Mouse (Mus musculus): ENCODE measurements around the gene Unc13b. TPM values are rescaled to one million over a fixed set of nuclear protein-coding genes. Genes with fewer than 3 reads are reported as not detected.

Gene Unc13b
- total RNA-seq, 2 experiments from 2014 or later, result 50.5 to 71.9 TPM

DNA sequence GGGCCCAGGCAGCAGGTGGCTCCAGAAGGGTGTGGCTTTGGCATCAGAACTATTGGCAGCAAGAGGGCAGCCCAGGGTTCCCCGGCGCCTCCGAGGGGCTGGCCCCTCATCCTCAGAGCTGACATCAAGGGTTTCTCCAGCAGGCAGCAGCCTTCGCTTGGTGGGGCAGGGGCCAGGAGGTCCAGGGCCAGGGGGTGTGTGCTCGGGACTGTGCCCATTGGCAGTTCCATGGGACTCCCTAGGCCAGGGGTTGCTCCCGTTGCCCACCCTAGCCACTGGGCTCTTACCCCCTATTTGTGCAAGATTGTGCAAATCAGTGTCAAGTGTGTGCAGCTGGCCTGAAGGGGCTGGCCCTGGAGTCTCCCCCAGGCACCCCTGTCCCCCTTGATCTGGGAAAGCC lies 22.9 kb upstream of the Unc13b start:
- DNase-seq (ENCODE audit: low spot score in 2 of 2), result no peak
- intact Hi-C loops (cut with DNase I), result loop anchor here (10.0 kb wide), 1 partner anchor 529 kb away; the partner anchor contains the start of genes Creb3 and Tln1

DNA sequence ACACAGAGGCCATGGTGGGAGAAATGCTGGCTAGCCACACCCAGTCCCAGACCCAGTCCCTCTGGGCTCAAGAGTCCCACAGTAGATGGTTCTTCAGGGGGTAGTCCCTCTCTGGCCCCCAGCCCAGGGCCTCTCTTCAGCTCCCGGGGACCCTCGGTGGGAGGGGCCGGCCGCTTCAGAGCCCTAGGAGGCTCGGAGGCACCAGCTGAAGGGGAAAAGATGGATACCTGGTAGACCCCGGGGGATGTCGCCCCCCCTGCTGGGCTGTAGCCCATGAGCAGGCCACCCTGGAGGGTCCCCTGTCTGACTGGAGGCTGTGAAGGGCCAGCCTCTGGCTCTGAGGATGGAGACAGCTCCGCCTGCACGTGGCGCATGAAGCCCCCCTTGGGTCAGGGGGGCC lies 22.4 kb upstream of the Unc13b start:
- intact Hi-C loops (cut with DNase I), result loop anchor here (10.0 kb wide), 1 partner anchor 528 kb away; the partner anchor contains the start of genes Creb3 and Tln1
- no peak for DNase-seq (ENCODE audit: low spot score in 2 of 2)

DNA sequence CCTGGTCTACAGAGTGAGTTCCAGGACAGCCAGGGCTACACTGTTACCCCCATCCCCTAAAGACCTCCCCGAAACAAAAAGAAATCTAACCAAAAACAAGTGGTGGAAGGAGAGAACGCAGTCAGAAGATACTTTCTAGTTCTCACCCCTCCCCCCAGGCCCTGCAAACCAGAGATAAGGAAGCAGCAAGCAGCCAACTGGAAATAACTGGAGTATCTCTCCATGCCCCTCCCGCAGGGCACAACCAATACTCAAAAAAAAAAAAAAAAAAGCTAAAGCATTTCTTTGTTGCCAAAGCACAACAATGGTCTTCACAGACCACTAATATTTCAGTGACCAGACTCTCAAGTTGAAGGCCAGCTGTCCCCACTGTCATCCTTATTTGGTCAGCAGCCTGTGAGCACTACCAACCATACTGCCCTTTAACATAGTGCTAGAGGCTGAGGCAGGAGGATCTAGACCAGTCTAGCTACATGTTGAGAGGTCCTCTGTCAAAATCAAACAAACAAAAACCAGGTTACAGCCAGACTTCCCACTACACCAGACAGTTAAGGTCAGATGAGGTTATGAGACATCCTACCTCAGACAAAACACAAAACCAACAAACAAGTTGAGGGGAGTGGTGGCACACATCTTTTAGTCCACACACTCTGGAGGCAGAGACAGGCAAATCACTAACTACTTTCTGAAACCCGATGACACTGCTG lies 20.7 kb upstream of the Unc13b start:
- intact Hi-C loops (cut with DNase I), result loop anchor here (10.0 kb wide), 1 partner anchor 527 kb away; the partner anchor contains the start of genes Creb3 and Tln1
- DNase-seq (ENCODE audit: low spot score in 2 of 2), result no peak

DNA sequence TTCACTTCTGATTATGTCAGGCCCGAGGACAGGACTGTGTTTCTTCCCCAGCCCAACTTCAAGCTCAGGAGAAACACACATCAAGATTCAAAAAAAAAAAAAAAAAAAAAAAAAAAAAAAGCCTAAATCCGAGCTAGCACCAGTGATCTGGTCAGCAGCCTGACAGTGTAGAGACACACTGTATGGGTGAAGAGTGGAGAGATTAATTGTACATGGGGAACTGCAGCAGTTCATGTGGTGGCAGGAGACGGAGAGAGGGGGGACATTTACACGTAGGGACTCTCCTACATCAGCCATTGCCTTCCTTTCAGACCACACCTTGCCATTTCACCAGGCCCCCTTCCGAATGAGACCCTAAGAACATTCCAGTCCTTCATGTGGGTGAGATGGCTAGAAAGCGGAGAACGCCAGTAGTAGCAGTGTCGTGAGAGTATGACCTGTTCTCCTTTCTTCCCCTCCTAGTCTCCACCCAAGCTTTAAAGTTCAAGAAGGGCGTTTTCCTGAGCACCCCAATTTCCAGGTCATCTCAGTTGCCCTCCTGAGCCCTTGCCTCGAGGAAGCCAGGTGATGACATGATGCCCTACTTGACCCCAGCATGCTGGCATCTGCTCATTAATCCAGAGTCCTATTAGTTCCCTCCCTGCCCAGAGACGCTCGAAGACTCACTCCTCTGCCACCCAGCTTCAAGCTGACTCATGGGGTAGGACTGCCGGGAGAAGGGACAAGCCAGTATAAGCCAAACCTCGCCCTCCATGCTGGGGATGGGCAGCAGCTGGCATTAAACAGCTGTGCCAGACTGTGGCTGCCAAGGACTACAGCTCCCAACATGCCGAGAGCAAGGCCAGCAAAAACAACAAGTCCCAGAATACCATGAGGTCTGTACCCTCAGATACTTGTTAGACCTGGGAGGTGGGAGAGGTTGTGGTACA lies 19.9 kb upstream of the Unc13b start:
- peak; percentile 55 to 66 for DNase-seq (ENCODE audit: low spot score in 2 of 2)
- intact Hi-C loops (cut with DNase I), result loop anchor here (10.0 kb wide), 1 partner anchor 526 kb away; the partner anchor contains the start of genes Creb3 and Tln1

DNA sequence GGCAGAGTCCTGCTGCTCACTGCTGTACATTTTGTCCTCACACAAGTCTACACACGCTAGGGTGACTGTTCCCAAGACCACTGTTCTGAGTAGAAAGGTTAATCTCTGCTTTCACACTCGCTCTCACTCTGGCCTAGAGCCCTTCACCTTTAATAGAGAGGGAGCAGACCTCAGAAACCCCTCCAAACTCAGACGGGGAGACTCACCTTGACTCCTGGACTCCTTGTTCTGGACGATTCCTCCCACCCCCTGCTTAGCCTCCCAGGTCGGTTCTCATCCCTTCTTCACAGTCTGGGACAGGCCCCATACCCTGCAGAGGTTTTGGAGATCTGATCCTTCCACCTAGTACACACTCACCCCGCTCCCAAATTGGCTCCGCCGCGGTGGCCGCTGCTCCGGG lies 19.1 kb upstream of the Unc13b start:
- DNase-seq (ENCODE audit: low spot score in 2 of 2), result no peak
- intact Hi-C loops (cut with DNase I), result loop anchor here (5.0 to 10.0 kb wide), 2 partner anchors 343 to 525 kb away; partner anchors contain the start of genes Creb3, Rusc2 and Tln1

DNA sequence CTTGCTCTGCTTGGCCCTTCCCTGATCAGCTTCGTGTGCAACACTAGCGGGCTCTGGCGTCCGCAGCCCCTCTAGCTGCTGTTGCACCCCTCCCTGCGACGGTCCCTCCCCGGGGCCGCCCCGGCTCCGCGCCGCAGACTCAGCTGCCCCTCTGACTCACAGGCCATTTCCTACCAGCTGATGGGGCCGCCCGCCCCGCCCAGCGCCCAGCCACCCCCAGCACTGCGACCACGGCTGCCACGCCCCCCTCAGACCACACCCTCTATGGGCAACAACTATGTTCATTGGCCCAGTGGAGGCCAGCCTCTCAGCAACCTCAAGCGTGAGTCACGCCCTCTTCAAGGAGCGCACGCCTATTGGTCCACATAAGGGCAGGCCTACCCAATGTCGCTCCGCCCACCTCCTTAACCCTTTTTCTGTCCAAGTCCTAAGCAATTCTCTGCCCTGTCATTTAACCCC lies 18.6 kb upstream of the Unc13b start:
- intact Hi-C loops (cut with DNase I), result loop anchor here (5.0 kb wide), 1 partner anchor 342 kb away; the partner anchor contains the start of gene Rusc2
- DNase-seq (ENCODE audit: low spot score in 2 of 2), result peak; percentile 91

DNA sequence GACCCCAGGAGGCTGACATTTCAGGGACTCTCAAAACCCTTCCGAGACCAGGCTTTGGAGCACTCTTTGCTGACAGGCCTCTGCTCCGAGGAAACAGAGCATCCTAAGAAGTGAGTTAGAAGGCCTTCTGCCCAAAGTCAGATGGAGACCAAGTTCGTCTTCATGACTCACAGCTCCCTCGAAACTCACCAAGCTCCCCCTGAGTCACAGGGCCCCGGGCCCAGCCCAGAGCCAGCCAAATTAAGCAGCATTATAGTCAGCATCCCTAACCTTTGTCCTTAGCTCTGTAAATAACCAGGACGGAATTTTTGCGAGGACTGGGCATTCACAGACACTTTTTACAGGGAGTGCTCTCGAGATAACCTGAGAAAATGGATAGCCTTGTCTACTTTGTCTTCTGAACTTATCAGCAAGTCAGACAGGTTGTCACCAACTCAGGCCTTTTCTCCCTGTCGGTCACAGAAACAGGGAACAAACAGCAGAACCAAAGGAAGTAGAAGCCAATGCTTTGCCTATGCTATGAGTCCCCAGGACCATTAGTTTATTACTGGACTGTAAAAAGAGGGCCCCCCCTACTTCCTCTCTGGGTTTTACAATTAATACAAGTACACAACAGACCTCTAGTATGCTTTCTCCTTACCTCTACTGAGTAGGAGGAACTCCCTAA lies 17.7 kb upstream of the Unc13b start:
- DNase-seq (ENCODE audit: low spot score in 2 of 2), result no peak
- intact Hi-C loops (cut with DNase I), result loop anchor here (5.0 kb wide), 1 partner anchor 341 kb away; the partner anchor contains the start of gene Rusc2

DNA sequence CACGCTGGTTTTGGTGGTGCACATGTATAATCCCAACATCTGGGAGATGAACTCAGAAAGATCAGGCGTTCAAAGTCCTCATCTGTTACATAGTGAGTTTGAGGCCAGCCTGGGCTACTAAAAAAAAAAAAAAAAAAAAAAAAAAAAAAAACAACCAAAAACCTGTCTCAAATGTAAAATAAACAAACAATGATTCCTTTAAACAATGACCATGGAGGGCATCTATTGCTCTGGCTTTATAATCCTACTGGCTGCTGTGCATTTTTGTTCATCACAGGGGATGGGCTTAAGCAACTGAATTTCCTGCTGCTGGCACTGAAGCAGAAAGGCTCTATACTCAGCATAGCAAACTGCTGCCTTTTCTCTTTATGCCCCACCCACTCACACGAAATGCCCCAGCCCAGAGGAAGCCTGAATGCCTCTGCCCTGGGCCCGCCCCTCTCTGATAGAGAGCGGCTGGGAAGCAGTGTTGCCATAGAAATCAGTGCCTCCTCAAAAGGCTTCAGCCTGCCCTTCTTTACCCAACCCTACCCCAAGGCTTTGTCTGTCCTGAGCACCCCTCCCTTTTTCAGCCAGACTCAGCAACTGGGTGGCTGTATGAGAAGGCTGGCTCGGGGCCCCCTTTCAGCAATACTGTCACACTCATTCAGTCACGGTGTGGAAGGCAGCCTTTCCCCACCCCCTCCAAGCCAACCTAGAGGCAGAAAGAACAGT lies 15.0 kb upstream of the Unc13b start:
- intact Hi-C loops (cut with DNase I), result loop anchor here (5.0 kb wide), 1 partner anchor 338 kb away; the partner anchor contains the start of gene Rusc2
- DNase-seq (ENCODE audit: low spot score in 2 of 2), result no peak

DNA sequence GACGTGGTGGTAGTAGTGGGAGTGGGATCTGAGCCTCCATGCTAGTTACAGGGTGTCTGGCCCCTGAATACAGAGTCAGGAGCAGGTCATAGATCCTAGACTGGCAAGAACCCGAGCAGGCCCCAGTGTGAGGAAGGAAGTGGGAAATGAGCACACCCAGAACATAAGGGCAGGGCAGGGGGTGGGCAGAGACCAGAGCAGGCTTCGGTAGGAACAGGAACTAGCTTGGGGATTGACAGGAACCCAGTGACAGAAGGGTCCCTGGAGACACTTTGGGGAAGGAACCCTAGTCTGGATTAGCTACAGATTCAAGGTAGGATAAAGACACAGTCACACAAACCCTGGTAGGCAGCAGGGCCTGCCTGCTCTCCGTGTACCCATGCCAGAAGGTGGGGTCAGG lies 14.1 kb upstream of the Unc13b start:
- DNase-seq (ENCODE audit: low spot score in 2 of 2), result no peak
- intact Hi-C loops (cut with DNase I), result loop anchor here (5.0 kb wide), 2 partner anchors 338 to 378 kb away; partner anchors contain the start of gene Rusc2

DNA sequence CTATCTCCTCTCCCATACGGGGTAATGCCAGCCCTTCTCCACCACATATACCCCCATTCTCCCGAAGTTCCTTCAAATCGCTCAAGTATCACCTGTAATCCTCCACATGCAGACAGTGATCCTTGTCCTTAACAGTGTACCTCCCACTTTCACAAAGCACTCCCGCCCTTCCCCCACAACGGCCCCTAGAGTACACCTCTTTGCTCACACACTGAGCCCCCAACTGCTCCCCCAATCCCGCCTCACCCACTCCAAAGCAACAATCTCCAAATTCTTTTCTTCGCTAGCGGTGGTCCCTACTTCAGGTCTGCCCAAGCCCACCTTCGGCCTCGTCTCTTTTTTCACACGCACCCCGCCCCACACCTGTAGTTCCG lies 13.5 kb upstream of the Unc13b start:
- intact Hi-C loops (cut with DNase I), result loop anchor here (5.0 kb wide), 1 partner anchor 377 kb away; no protein-coding TSS in a partner anchor

DNA sequence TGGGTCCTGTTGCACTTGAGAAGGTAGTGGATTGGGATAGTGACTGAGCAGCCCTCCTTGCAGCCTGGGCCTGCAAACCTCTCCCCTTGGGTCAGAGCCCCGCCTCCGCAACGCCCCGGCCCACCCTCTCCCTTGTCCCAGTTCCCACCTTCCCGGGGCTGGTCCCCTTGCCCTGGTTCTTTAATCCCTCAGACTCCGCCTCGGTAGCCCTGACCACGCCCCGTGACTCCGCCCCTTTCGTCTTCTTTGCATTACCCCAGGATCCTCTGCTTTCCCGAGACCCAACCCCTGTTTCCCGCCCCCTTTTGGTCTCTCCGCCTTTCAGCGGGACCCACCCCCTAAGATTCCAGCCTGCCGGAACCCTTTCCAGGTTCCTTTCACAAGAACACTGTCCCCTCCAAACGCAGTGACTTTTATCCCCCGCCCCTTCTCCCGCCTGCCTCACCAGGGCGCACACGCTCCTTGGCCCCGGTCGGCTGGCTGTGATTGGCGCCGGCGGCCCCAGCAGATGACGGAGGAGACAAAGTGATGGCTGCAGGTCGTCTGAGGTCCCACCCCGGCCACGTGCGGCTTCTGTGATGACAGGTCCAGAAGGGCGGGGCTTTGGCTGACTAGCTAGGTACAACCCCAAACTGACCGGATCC lies 13.0 kb upstream of the Unc13b start, which contains the start of gene Fam214b:
Gene Fam214b, minus strand, starts transcription at position 562 of the 644 bp plus-strand sequence.
- DNase-seq (ENCODE audit: low spot score in 2 of 2), result peak; percentile 89 to 92
- intact Hi-C loops (cut with DNase I), result loop anchor here (2.0 to 5.0 kb wide), 2 partner anchors 67 to 377 kb away; no protein-coding TSS in a partner anchor

More for the DNA sequence above, 13.5 kb upstream of the Unc13b start:
- DNase-seq (ENCODE audit: low spot score in 2 of 2), result no peak

DNA sequence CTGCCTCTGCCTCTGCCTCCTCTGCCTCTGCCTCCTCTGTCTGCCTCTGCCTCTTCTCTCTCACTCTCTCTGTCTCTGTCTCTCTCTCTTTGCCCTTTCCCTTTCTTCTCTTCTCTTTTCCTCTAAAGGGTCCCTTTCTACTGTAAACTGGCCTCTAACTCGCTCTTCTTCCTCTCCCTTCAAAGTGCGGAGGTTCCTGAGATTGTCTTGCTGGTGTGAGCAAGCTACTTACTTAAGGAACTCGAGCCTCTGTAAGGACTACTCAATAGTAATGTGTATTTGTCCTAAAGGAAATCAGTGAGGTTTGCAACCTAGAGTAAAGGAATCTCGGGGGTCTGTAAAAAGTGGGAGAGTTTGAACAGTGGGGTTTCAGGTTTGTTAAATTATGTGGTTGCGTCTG lies 12.1 kb upstream of the Unc13b start:
- intact Hi-C loops (cut with DNase I), result loop anchor here (2.0 to 5.0 kb wide), 2 partner anchors 66 to 376 kb away; no protein-coding TSS in a partner anchor

DNA sequence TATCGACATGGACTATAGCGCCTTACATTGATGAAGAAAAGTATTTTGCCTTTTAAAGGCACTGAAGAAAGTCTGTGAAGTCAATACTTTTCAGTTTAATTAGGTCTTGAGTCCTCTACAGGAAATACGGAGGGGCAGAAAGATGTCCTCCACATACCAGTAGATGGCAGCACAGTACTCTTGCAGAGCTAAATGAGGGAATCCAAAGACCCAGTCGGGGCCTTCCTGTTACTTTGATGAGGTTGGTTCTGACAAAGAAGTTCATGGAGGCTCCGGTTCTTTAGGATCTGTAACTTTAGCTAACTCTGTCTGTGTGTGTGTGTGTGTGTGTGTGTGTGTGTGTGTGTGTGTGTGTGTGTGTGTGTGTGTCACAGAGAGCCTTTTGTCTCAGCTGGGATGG lies 11.5 kb upstream of the Unc13b start:
- intact Hi-C loops (cut with DNase I), result loop anchor here (2.0 to 5.0 kb wide), 2 partner anchors 66 to 375 kb away; no protein-coding TSS in a partner anchor

More for the DNA sequence above, 12.1 kb upstream of the Unc13b start:
- DNase-seq (ENCODE audit: low spot score in 2 of 2), result no peak

DNA sequence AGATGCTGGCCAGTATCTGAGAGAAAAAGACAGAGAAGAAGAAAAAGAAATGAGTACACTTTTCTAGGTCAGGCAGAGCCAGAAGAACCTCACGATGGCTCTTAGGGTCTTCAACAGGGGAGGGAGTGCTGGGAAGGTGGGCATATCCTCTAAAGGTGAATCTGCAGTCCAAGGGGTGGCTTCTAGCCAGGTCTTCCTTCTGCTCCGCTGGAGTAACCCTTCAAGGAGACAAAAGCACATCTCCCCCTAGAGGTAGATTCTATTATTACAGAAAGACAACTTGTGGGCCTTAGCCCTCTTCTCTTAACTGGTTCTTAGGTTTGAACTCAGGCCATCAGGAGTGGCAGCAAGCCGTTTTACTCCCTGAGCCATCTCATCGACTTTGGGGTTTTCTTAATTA lies 6.1 kb upstream of the Unc13b start:
- intact Hi-C loops (cut with DNase I), result no loop called here
- DNase-seq (ENCODE audit: low spot score in 2 of 2), result no peak

More for the DNA sequence above, 11.5 kb upstream of the Unc13b start:
- DNase-seq (ENCODE audit: low spot score in 2 of 2), result peak; percentile 56 to 60

DNA sequence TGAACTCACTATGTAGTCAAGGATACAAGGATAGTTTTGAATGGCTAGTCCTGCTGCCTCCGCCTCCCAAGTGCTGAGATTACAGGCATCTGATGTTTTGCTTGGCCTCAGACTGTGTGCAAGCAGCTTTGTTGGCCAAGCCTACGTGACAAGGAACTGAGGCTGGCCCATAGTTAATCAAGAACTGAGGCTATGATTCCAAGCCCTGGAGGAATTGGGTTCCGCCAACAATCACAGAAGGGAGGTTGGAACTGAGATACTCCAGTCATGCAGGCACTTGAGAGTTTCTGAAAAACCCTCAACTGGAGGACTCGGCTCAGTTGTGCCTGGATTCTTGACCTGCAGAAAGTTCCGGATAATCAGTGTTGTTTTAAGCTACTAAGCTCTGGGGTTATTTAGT lies 1.1 kb upstream of the Unc13b start:
- intact Hi-C loops (cut with DNase I), result loop anchor here (5.0 kb wide), 1 partner anchor 190 kb away; no protein-coding TSS in a partner anchor
- no peak for DNase-seq (ENCODE audit: low spot score in 2 of 2)

DNA sequence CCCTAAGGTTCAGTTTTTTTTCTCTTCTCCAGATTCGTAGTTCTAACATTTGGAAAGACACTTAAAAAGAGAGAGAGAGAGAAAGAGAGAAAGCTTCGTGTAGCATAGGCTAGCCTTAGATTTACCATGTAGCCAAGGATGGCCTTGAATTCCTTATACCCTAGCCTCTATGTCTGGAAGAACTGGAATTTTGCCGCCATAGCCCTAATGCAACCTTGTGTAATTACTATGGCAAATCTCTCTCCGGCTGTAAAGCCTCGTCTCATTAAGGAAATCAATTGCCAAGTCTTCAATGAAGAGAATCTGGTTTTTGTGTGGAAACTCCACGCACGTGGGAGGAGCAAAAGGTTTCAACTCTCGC lies 381 bp upstream of the Unc13b start:
- DNase-seq (ENCODE audit: low spot score in 2 of 2), result no peak
- intact Hi-C loops (cut with DNase I), result loop anchor here (5.0 kb wide), 1 partner anchor 189 kb away; no protein-coding TSS in a partner anchor

DNA sequence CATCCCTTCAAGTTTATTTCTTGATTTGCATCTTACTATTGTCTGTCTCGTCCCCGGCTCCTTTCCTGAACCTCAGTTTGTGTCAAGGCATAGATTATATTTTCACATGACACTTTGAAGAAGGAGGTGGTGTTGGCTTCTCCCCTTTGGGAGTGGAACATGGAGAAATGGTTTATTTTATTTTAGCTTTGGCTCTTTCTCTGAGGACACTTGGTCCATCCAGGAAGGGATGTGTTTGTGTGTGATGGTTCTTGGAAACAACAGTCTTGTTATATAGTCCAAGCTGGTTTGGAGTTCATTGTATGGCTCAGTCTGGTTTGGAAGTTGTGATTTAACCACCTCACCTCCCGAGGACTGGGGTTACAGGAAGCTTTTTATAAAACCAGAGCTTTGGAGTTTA lies 944 bp downstream of the Unc13b start:
- no peak for DNase-seq (ENCODE audit: low spot score in 2 of 2)
- intact Hi-C loops (cut with DNase I), result loop anchor here (5.0 kb wide), 1 partner anchor 188 kb away; no protein-coding TSS in a partner anchor

DNA sequence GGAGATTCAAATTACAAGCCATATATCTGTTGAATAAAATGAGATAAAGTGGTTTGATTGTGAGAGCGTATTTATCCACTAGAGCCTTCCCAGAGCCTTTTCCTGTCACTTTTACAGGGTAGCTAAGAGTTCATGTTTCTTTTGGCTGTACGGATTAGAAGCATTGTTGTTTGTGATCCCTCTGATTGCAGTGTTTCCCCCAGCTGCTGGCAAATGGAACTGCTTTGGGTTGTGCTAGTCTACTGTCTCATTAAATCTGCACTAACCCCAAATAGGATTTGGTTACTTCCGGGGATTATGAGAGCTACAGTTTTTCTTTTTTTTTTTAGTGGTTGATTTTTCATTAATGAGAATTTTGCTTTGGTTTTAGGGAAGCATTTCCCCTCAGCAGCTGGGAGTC lies 1.5 kb downstream of the Unc13b start:
- DNase-seq (ENCODE audit: low spot score in 2 of 2), result no peak
- intact Hi-C loops (cut with DNase I), result no loop called here
